Mouse (Mus musculus): ENCODE data around the gene Xylt1. TPM values are rescaled to one million over a fixed set of nuclear protein-coding genes. Genes with fewer than 3 reads are reported as not detected.
A peak's percentile ranks its signal among the peaks of the same experiment; 100 is the strongest.

Gene Xylt1
- polyA plus RNA-seq, 1 experiment from 2014 or later, result 3.0 TPM

DNA sequence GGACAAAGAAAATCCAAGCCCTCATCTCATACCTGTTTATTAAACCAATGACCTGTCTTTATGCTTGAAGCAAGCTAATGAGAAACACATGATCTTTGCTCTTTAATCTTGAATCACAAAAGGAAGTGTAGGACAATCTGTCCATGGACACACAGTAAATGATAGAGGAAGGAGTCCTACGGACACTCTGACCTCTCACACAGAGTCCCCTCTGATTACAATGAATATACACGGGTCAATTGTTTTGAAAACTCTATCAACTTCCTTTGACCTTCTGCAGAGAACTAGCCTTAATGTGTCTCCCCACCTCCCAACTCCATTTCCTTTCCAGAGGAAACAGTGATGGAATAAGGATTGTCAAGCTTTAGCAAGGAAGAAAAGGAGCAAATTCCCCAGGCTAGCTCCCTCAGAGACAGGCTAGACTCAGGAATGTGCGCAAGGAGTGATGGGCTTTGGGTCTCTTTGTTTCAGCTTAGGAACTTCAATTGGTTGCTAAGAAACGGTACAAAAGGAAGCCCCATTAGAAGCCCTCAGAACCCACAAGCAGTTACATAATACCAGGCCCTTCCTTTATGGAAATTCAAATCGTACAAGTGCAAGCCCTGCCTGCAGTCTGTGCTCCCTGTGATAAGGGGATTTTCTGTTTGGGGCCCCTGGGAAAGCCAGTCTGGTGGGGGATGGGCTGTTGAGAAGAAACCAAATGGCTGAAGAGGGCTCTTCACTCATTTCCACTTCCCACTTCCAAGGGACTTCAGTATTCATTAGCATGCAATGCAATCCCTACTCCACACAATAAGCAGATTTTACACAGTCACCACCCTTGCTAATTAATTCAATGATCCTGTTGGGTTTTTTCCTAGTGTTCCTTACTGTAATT lies 305.6 kb downstream of the Xylt1 start:
- DNase-seq, result peak; percentile 85
- no peak overlapping the region for H3K4me2 ChIP-seq (ENCODE audit: low read length)
- H3K4me3 ChIP-seq (replicated peaks; ENCODE audit: low read depth, low read length), result no peak overlapping the region
- no peaks in the 10 kb centered on the region for H3K36me3 ChIP-seq (ENCODE audit: control insufficient read depth, insufficient read depth, low read length)
- H3K4me1 ChIP-seq (ENCODE audit: control insufficient read depth, insufficient read depth, low read length), result peaks cover 14% of the 10 kb centered on the region
- no peak overlapping the region for H3K9ac ChIP-seq (replicated peaks; ENCODE audit: low read length)
- no peaks in the 10 kb centered on the region for H3K27me3 ChIP-seq (ENCODE audit: control insufficient read depth, insufficient read depth, low read length)
- 3% methylated on average over 5 of the region's 5 CpGs for WGBS
- ATAC-seq (ENCODE audit: low FRiP score, low TSS enrichment), result peak; percentile 93
- H3K9me3 ChIP-seq (ENCODE audit: control insufficient read depth, low read length), result no peaks in the 10 kb centered on the region
- peak overlapping the region; percentile 56; the same call in 1 of the 2 replicates for H3K27ac ChIP-seq (replicated peaks; ENCODE audit: low read depth, low read length)

DNA sequence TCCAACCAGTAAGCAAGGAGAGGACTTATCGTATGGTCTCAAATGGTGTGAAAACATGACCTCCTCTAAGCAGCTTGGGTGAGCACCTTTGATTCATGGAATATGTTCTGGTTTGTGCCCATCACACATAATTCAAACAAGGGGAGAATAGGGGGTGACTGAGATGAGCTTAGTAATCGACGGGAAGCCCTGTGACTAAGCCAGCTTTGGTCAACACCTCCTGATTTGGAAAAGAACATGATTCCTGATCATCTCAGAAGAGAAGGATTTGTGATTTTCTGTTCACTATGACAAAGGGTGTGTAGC lies 306.2 kb downstream of the Xylt1 start:
- no peak overlapping the region for H3K4me3 ChIP-seq (replicated peaks; ENCODE audit: low read depth, low read length)
- peaks cover 14% of the 10 kb centered on the region for H3K4me1 ChIP-seq (ENCODE audit: control insufficient read depth, insufficient read depth, low read length)
- no peak overlapping the region for H3K9ac ChIP-seq (replicated peaks; ENCODE audit: low read length)
- ATAC-seq (ENCODE audit: low FRiP score, low TSS enrichment) (peak; percentile 58; the same call in 1 of the 2 replicates), DNase-seq (no peak)
- 21% methylated on average over 3 of the region's 3 CpGs for WGBS
- H3K27me3 ChIP-seq (ENCODE audit: control insufficient read depth, insufficient read depth, low read length), result no peaks in the 10 kb centered on the region
- no peak overlapping the region for H3K4me2 ChIP-seq (ENCODE audit: low read length)
- peak overlapping the region; percentile 56 for H3K27ac ChIP-seq (replicated peaks; ENCODE audit: low read depth, low read length)
- H3K9me3 ChIP-seq (ENCODE audit: control insufficient read depth, low read length), result no peaks in the 10 kb centered on the region
- no peaks in the 10 kb centered on the region for H3K36me3 ChIP-seq (ENCODE audit: control insufficient read depth, insufficient read depth, low read length)

DNA sequence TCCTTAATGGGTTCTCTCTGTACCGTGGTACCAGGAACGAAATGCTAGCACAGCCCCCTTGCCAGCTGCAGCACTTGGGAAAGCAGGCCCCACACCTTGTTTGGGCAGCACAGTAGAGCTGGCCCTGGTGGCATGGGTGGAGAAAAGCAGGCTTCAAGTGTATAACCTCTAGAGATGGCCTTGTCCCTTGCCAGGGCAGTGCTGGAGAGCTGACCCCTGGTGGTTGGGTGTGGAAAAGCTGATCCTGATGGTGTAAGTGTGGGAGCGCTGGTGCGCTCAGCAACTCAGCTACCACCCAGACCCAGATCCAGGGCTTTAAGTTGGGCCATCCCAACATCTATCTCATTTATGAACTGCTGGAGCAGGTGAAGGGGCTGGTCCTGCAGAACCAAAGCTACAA lies 314.8 kb downstream of the Xylt1 start:
- H3K36me3 ChIP-seq (ENCODE audit: control insufficient read depth, insufficient read depth, low read length), result no peaks in the 10 kb centered on the region
- DNase-seq (no peak), ATAC-seq (ENCODE audit: low FRiP score, low TSS enrichment) (no peak)
- no peak overlapping the region for H3K4me3 ChIP-seq (replicated peaks; ENCODE audit: low read depth, low read length)
- H3K4me1 ChIP-seq (ENCODE audit: control insufficient read depth, insufficient read depth, low read length), result peaks cover 7% of the 10 kb centered on the region
- no peak overlapping the region for H3K9ac ChIP-seq (replicated peaks; ENCODE audit: low read length)
- no peak overlapping the region for H3K27ac ChIP-seq (replicated peaks; ENCODE audit: low read depth, low read length)
- H3K9me3 ChIP-seq (ENCODE audit: control insufficient read depth, low read length), result no peaks in the 10 kb centered on the region
- no peaks in the 10 kb centered on the region for H3K27me3 ChIP-seq (ENCODE audit: control insufficient read depth, insufficient read depth, low read length)
- H3K4me2 ChIP-seq (ENCODE audit: low read length), result no peak overlapping the region
- 95% methylated on average over 4 of the region's 4 CpGs for WGBS

GRCm38 (mm10) chr7:117697681-117698080 lies 316.9 kb downstream of the Xylt1 start:
- 94% methylated on average over 4 of the region's 4 CpGs for WGBS
- Histone ChIP-seq H3K9ac (replicated peaks; ENCODE audit: low read length) (no peak overlapping the region), H3K4me1 (ENCODE audit: control insufficient read depth, insufficient read depth, low read length) (peaks cover 7% of the 10 kb centered on the region), H3K27ac (replicated peaks; ENCODE audit: low read depth, low read length) (no peak overlapping the region), H3K36me3 (ENCODE audit: control insufficient read depth, insufficient read depth, low read length) (no peaks in the 10 kb centered on the region), H3K4me3 (replicated peaks; ENCODE audit: low read depth, low read length) (no peak overlapping the region), H3K27me3 (ENCODE audit: control insufficient read depth, insufficient read depth, low read length) (no peaks in the 10 kb centered on the region), H3K9me3 (ENCODE audit: control insufficient read depth, low read length) (no peaks in the 10 kb centered on the region), H3K4me2 (ENCODE audit: low read length) (no peak overlapping the region)
- ATAC-seq (ENCODE audit: low FRiP score, low TSS enrichment) (no peak), DNase-seq (no peak)

DNA sequence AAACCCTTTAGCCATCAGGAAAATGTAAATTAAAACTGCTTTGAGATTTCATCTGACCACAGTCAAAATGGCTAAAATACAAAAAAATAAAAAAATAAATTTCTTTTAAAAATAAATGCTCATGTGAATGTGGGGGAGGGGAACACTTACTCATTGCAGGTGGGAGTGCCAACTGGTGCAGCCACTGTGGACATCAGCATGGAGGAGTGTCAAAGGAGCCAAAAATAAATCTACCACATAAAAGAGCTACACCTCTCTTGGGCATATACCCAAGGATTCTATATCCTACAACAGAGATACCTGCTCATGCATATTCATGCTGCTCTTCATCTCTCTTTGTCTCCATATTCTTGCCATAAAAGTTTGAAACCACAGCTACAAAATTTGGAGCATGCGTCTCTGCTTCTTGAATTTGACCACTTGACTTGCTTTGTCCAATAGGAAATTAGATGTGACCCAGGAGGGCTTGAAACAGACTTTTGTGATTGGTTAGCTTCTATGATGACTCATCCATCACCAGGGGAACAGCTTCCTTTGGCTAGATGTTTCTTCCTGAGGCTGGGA lies 317.9 kb downstream of the Xylt1 start:
- DNase-seq (no peak), ATAC-seq (ENCODE audit: low FRiP score, low TSS enrichment) (no peak)
- Histone ChIP-seq H3K36me3 (ENCODE audit: control insufficient read depth, insufficient read depth, low read length) (no peaks in the 10 kb centered on the region), H3K4me2 (ENCODE audit: low read length) (no peak overlapping the region), H3K4me1 (ENCODE audit: control insufficient read depth, insufficient read depth, low read length) (peaks cover 7% of the 10 kb centered on the region), H3K27ac (replicated peaks; ENCODE audit: low read depth, low read length) (no peak overlapping the region), H3K27me3 (ENCODE audit: control insufficient read depth, insufficient read depth, low read length) (no peaks in the 10 kb centered on the region), H3K9me3 (ENCODE audit: control insufficient read depth, low read length) (no peaks in the 10 kb centered on the region), H3K9ac (replicated peaks; ENCODE audit: low read length) (no peak overlapping the region), H3K4me3 (replicated peaks; ENCODE audit: low read depth, low read length) (no peak overlapping the region)
- 97% methylated on average over 1 of the region's 1 CpGs for WGBS

- no peaks in the 10 kb centered on the region for H3K36me3 ChIP-seq (ENCODE audit: control insufficient read depth, insufficient read depth, low read length)
- ATAC-seq (ENCODE audit: low FRiP score, low TSS enrichment) (no peak; the same call in 1 of the 2 replicates), DNase-seq (peak; percentile 85)
- no peak overlapping the region for H3K9ac ChIP-seq (replicated peaks; ENCODE audit: low read length)
- H3K4me3 ChIP-seq (replicated peaks; ENCODE audit: low read depth, low read length), result no peak overlapping the region
- 0 out of 2 replicates have a peak overlapping the region, but pooled peaks have one; percentile 3 for H3K4me2 ChIP-seq (ENCODE audit: low read length)
- WGBS, result 58% methylated on average over 4 of the region's 4 CpGs
- no peak overlapping the region for H3K27ac ChIP-seq (replicated peaks; ENCODE audit: low read depth, low read length)
- H3K27me3 ChIP-seq (ENCODE audit: control insufficient read depth, insufficient read depth, low read length), result no peaks in the 10 kb centered on the region
- H3K4me1 ChIP-seq (ENCODE audit: control insufficient read depth, insufficient read depth, low read length), result peaks cover 7% of the 10 kb centered on the region
- H3K9me3 ChIP-seq (ENCODE audit: control insufficient read depth, low read length), result no peaks in the 10 kb centered on the region
These were observed 318.7 kb downstream of the Xylt1 start for GRCm38 (mm10) chr7:117699343-117699985.

GRCm38 (mm10) chr7:117700066-117700465 lies 319.3 kb downstream of the Xylt1 start:
- ATAC-seq (ENCODE audit: low FRiP score, low TSS enrichment), result no peak
- no peak overlapping the region for H3K9ac ChIP-seq (replicated peaks; ENCODE audit: low read length)
- H3K27me3 ChIP-seq (ENCODE audit: control insufficient read depth, insufficient read depth, low read length), result no peaks in the 10 kb centered on the region
- WGBS, result 76% methylated on average over 6 of the region's 6 CpGs
- peaks cover 7% of the 10 kb centered on the region for H3K4me1 ChIP-seq (ENCODE audit: control insufficient read depth, insufficient read depth, low read length)
- no peaks in the 10 kb centered on the region for H3K9me3 ChIP-seq (ENCODE audit: control insufficient read depth, low read length)
- H3K36me3 ChIP-seq (ENCODE audit: control insufficient read depth, insufficient read depth, low read length), result no peaks in the 10 kb centered on the region
- no peak overlapping the region; the same call in 1 of the 2 replicates for H3K27ac ChIP-seq (replicated peaks; ENCODE audit: low read depth, low read length)
- H3K4me3 ChIP-seq (replicated peaks; ENCODE audit: low read depth, low read length), result no peak overlapping the region
- DNase-seq, result no peak
- H3K4me2 ChIP-seq (ENCODE audit: low read length), result no peak overlapping the region

DNA sequence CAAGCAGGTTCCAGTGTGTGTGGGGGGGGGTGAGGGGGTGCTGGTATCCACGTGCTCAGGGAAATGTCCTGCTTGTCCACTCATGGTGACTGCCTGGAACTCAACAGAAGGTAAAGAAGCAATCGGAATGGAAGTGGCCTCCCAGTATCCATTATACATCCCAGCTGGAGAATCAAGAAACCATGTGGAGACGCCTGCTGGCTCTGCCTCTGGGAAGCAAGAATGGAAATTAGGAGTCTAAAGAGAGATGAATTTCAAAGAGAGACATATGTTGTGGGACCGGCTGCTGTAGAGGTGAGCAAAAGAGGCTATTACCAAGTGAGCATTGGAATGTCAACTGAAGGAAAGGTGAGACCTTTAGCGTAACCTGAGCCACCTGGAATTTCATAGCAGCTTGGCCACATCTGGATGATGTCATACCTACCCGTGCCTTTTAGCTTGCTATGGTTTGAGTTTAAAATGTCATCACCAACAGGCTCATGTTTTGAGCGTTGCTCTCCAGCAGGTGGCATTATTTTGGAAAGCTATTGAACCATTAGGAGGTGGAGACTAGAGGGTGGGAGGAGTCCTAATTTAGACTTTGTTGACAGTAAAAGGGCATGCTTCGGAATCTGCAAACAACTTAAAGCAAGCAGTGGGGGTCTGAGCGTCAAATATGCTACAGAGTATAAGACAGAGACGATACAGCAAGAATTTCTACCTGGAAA lies 329.3 kb downstream of the Xylt1 start:
- H3K4me1 ChIP-seq (ENCODE audit: control insufficient read depth, insufficient read depth, low read length), result no peaks in the 10 kb centered on the region
- WGBS, result 65% methylated on average over 10 of the region's 10 CpGs
- ATAC-seq (ENCODE audit: low FRiP score, low TSS enrichment), result no peak
- no peak overlapping the region for H3K4me2 ChIP-seq (ENCODE audit: low read length)
- H3K27me3 ChIP-seq (ENCODE audit: control insufficient read depth, insufficient read depth, low read length), result no peaks in the 10 kb centered on the region
- no peak overlapping the region for H3K4me3 ChIP-seq (replicated peaks; ENCODE audit: low read depth, low read length)
- H3K9me3 ChIP-seq (ENCODE audit: control insufficient read depth, low read length), result no peaks in the 10 kb centered on the region
- no peak for DNase-seq
- no peak overlapping the region for H3K9ac ChIP-seq (replicated peaks; ENCODE audit: low read length)
- no peaks in the 10 kb centered on the region for H3K36me3 ChIP-seq (ENCODE audit: control insufficient read depth, insufficient read depth, low read length)
- H3K27ac ChIP-seq (replicated peaks; ENCODE audit: low read depth, low read length), result no peak overlapping the region

Data from midbrain, embryonic 14.5 days (tissue).